In the genomic region with DNA sequence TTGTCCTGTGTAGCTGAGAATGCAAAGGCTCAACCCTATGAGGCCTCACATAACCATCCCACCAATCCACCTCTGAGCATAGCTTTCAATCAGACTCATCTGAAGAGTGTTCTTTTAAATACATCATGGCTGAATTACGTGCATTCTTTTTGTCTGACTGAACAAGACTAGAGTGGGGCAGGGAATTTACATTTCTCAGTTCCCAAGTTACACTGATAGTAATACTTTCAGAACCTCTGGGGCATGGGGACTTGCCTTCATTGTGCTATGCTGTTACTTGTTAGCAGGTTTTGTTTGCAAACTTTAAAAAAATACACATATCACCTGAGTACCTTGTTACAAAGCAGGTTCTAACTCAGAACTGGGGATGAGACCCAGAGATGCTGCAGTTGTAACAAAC, we compare ENCODE assay signal across 29 mouse cellular contexts. TPM values are rescaled to one million over a fixed set of nuclear protein-coding genes. Genes with fewer than 3 reads are reported as not detected.
DNase-seq lines count a peak whose midpoint lies in the region; TF ChIP-seq lines count a peak whose summit lies in the region.
"Had no signal": no experiment of that assay in that cellular context is flagged by ENCODE, and none has a peak within 500 bp of the region (broad histone marks: within the 10 kb centered on the region; RNA-seq: fewer than 3 reads in every experiment).

No protein-coding gene starts in this region.

- H3K36me3 ChIP-seq in CH12.LX (replicated peaks in 1 of 2; ENCODE audit: control insufficient read depth in 1 of 2, insufficient read depth in 1 of 2, low read length in 1 of 2): peaks cover 0 to 21% of the 10 kb centered on the region in 2 experiments
- H3K36me3 ChIP-seq in splenic B cell, adult 2 months (ENCODE audit: control insufficient read depth, insufficient read depth, low read length, poor library complexity, severe bottlenecking): no peaks in the 10 kb centered on the region
- no peaks in the 10 kb centered on the region for H3K36me3 ChIP-seq in thymus, adult 2 months (ENCODE audit: control insufficient read depth, insufficient read depth, low read length)
- H3K36me3 ChIP-seq: G1E had no signal

- H3K9ac ChIP-seq in CH12.LX (ENCODE audit: insufficient read depth, low read depth): peak overlapping the region; percentile 80

- TF ChIP-seq POLR2A in CH12.LX (IDR thresholded peaks at IDR 0.05; ENCODE audit: low read depth, low read length): no peak
- TF ChIP-seq POLR2A in thymus, adult 2 months (IDR thresholded peaks at IDR 0.05; ENCODE audit: control insufficient read depth, extremely low read depth, insufficient read depth, low read length, poor library complexity): no peak

- H3K4me1 ChIP-seq in CH12.LX (ENCODE audit: control insufficient read depth in 1 of 2, insufficient read depth in 2 of 2): peaks cover 3 to 43% of the 10 kb centered on the region in 2 experiments
- 0 out of 2 replicates have a peak, but pooled peaks cover 4% of the 10 kb centered on the region for H3K4me1 ChIP-seq in thymus, adult 2 months (replicated peaks; ENCODE audit: control insufficient read depth, insufficient read depth, low read length)

- in situ Hi-C loops in CH12.LX (cut with MboI; ENCODE audit: low pct_ligation_motif_present, low pct_unique_long_range_greater_than_20kb, low sequenced_read_pairs): loop anchor here (10.0 kb wide), 1 partner anchor 77 kb away; no protein-coding TSS in a partner anchor

- DNase-seq in A20 (ENCODE audit: low read depth, low spot score): peak; percentile 4
- DNase-seq in B cell, adult 2 months: peak; percentile 4 to 8
- DNase-seq in CH12.LX (ENCODE audit: extremely low read depth): peak; percentile 68
- DNase-seq in splenic B cell, adult 2 months (ENCODE audit: low read depth, low spot score): peak; percentile 52
- DNase-seq in frontal cortex, postnatal 14 days (ENCODE audit: low spot score in 2 of 2): no peak
- no peak for DNase-seq in heart, postnatal 25 days (ENCODE audit: low spot score)
- no peak for DNase-seq in thymus, postnatal 4 days
- no peak for DNase-seq in thymus, adult 2 months
- DNase-seq: adrenal gland, adult 2 months; adrenal gland, adult 8-10 months; adrenal gland, postnatal 10 days; adrenal gland, postnatal 14 days; adrenal gland, postnatal 25 days; adrenal gland, postnatal 36 days; cerebellum, adult 11 months; cerebellum, adult 11-12 months; cerebellum, adult 18-20 months; cerebellum, adult 2 months; cerebellum, adult 8-10 months had no signal

- peak overlapping the region; percentile 66 for H3K4me2 ChIP-seq in CH12.LX (ENCODE audit: insufficient read depth, low read depth, poor library complexity, severe bottlenecking)

- intact Hi-C loops in heart, postnatal 25 days (cut with DNase I): no loop called here

- TF ChIP-seq RAD21 in CH12.LX (IDR thresholded peaks at IDR 0.05; ENCODE audit: low read depth, low read length): no peak; the same call in 1 of the 2 replicates

- no peak for TF ChIP-seq CTCF in CH12.LX (conservative IDR thresholded peaks at IDR 0.05 in 1 of 2, IDR thresholded peaks at IDR 0.05 in 1 of 2; ENCODE audit: low read depth in 2 of 2, low read length in 2 of 2)
- no peak for TF ChIP-seq CTCF in thymus, adult 2 months (IDR thresholded peaks at IDR 0.05; ENCODE audit: borderline replicate concordance, control insufficient read depth, extremely low read depth, insufficient read depth, low read length, poor library complexity)

- dilution Hi-C loops in CH12.LX (cut with MboI; ENCODE audit: extremely low pct_ligation_motif_present, extremely low pct_unique_long_range_greater_than_20kb, low sequenced_read_pairs): no loop called here

- H3K9me3 ChIP-seq in CH12.LX (replicated peaks; ENCODE audit: low read length): no peaks in the 10 kb centered on the region
- H3K9me3 ChIP-seq: G1E had no signal

- no peaks in the 10 kb centered on the region for H3K79me2 ChIP-seq in CH12.LX (replicated peaks; ENCODE audit: control insufficient read depth, extremely low read depth, insufficient read depth, poor library complexity, severe bottlenecking)

- H3K27me3 ChIP-seq in CH12.LX (replicated peaks): no peaks in the 10 kb centered on the region
- no peaks in the 10 kb centered on the region for H3K27me3 ChIP-seq in splenic B cell, adult 2 months (ENCODE audit: control insufficient read depth, insufficient read depth, low read length, poor library complexity, severe bottlenecking)
- no peaks in the 10 kb centered on the region for H3K27me3 ChIP-seq in thymus, adult 2 months (ENCODE audit: control insufficient read depth, insufficient read depth, low read length)
- H3K27me3 ChIP-seq: Patski had no signal

- H3K27ac ChIP-seq in CH12.LX (ENCODE audit: insufficient read depth, low read depth): peak overlapping the region; percentile 79
- no peak overlapping the region for H3K27ac ChIP-seq in thymus, adult 2 months (ENCODE audit: control insufficient read depth, insufficient read depth, low read length)

- 83% methylated on average over 1 of the region's 1 CpGs for WGBS in thymus, adult 2 months

- H3K4me3 ChIP-seq in CH12.LX (replicated peaks in 1 of 3; ENCODE audit: low read depth in 2 of 3, low read length in 2 of 3, poor library complexity in 1 of 3): peak overlapping the region in 2 of 3 experiments; percentile 18 to 52
- H3K4me3 ChIP-seq in thymus, adult 2 months (ENCODE audit: control insufficient read depth, insufficient read depth, low read length): no peak overlapping the region

- peak; percentile 95 for TF ChIP-seq EP300 in CH12.LX (IDR thresholded peaks at IDR 0.05; ENCODE audit: low read length)

TF ChIP-seq in CH12.LX, 34 proteins besides CTCF, POLR2A, EP300 and RAD21:
- TF ChIP-seq CHD2 (IDR thresholded peaks at IDR 0.05; ENCODE audit: low read length): peak; percentile 72; the same call in 1 of the 2 replicates
- TF ChIP-seq JUN (IDR thresholded peaks at IDR 0.05; ENCODE audit: insufficient read depth, low read depth, low read length): peak; percentile 18; the same call in 1 of the 2 replicates
- TF ChIP-seq IRF4 (IDR thresholded peaks at IDR 0.05; ENCODE audit: low read depth, low read length): peak; percentile 97
- TF ChIP-seq MAX (IDR thresholded peaks at IDR 0.05; ENCODE audit: low read length): no peak
- TF ChIP-seq JUND (conservative IDR thresholded peaks at IDR 0.05; ENCODE audit: low read depth, low read length): 0 out of 2 replicates have a peak, but pooled peaks have one; percentile 11
- peak; percentile 57; the same call in 1 of the 2 replicates for TF ChIP-seq ETS1 (conservative IDR thresholded peaks at IDR 0.05; ENCODE audit: low read depth, low read length)
- 0 out of 2 replicates have a peak, but pooled peaks have one; percentile 32 for TF ChIP-seq TBP (conservative IDR thresholded peaks at IDR 0.05; ENCODE audit: low read depth, low read length)
- no peak for TF ChIP-seq USF1 (IDR thresholded peaks at IDR 0.05; ENCODE audit: low read depth, low read length)
- no peak for TF ChIP-seq USF2 (conservative IDR thresholded peaks at IDR 0.05; ENCODE audit: low read depth, low read length)
- TF ChIP-seq ZNF384 (IDR thresholded peaks at IDR 0.05; ENCODE audit: low read depth, low read length): peak; percentile 49; the same call in 1 of the 2 replicates
- TF ChIP-seq SIN3A (IDR thresholded peaks at IDR 0.05; ENCODE audit: low read length): 0 out of 2 replicates have a peak, but pooled peaks have one; percentile 38
- TF ChIP-seq BHLHE40 (IDR thresholded peaks at IDR 0.05; ENCODE audit: low read depth, low read length): peak; percentile 15; the same call in 1 of the 2 replicates
TF ChIP-seq in CH12.LX: peak in this region for 9.

RNA-seq across cellular contexts. Expression of a gene that starts 0.5 kb away (rescaled TPM):
- 43.9 and 49.5 TPM in 2 replicates for total RNA-seq in CH12.LX (2012; rRNA removed)
- total RNA-seq in CH12.LX (2014; rRNA removed): 116 and 125 TPM in 2 replicates
- polyA plus RNA-seq in CH12.LX (2012; ENCODE audit: insufficient read length, low read depth): 45.9 and 58.6 TPM in 2 replicates
- not detected for total RNA-seq in heart, postnatal 25 days (2021)
- 0.11 and 0.84 TPM in 2 replicates for polyA plus RNA-seq in thymus, adult 2 months (2012; rRNA removed)
- total RNA-seq: ES-E14, MEL had no signal
- polyA plus RNA-seq: activated CD4-positive, CD25-positive, alpha-beta regulatory T cell, adult 4 months; adrenal gland, adult 2 months; brain, embryonic 14.5 days; C2C12; CD4-positive, CD25-positive, alpha-beta regulatory T cell, adult 4 months; cerebellum, adult 2 months; G1E; Patski had no signal

RNA-seq across cellular contexts. Expression of a gene that starts 5.4 kb away (rescaled TPM):
- not detected in 2 replicates for total RNA-seq in CH12.LX (2012; rRNA removed)
- total RNA-seq in CH12.LX (2014; rRNA removed): not detected in 2 replicates
- not detected in 2 replicates for polyA plus RNA-seq in CH12.LX (2012; ENCODE audit: insufficient read length, low read depth)
- total RNA-seq in heart, postnatal 25 days (2021): not detected
- not detected in 2 replicates for polyA plus RNA-seq in thymus, adult 2 months (2012; rRNA removed)
- total RNA-seq: adrenal gland, adult 18-20 months; adrenal gland, adult 2 months; adrenal gland, adult 8-10 months; adrenal gland, postnatal 10 days; adrenal gland, postnatal 14 days; adrenal gland, postnatal 25 days; adrenal gland, postnatal 36 days; adrenal gland, postnatal 4 days; ES-E14; G1E; MEL had no signal
- polyA plus RNA-seq: activated CD4-positive, CD25-positive, alpha-beta regulatory T cell, adult 4 months; adrenal gland, adult 2 months; brain, embryonic 14.5 days; C2C12; CD4-positive, CD25-positive, alpha-beta regulatory T cell, adult 4 months; cerebellum, adult 2 months; G1E; Patski had no signal

RNA-seq across cellular contexts. Expression of a gene that starts 31.1 kb away (rescaled TPM):
- total RNA-seq in CH12.LX (2012; rRNA removed) (2.6 and 2.7 TPM in 2 replicates), CH12.LX (2014; rRNA removed) (8.1 and 14.1 TPM in 2 replicates)
- 5.1 and 5.2 TPM in 2 replicates for polyA plus RNA-seq in CH12.LX (2012; ENCODE audit: insufficient read length, low read depth)
- not detected for total RNA-seq in heart, postnatal 25 days (2021)
- polyA plus RNA-seq in thymus, adult 2 months (2012; rRNA removed): not detected in 2 replicates
- total RNA-seq: adrenal gland, postnatal 10 days; adrenal gland, postnatal 14 days; adrenal gland, postnatal 4 days; ES-E14; G1E; MEL had no signal
- polyA plus RNA-seq: activated CD4-positive, CD25-positive, alpha-beta regulatory T cell, adult 4 months; adrenal gland, adult 2 months; brain, embryonic 14.5 days; C2C12; CD4-positive, CD25-positive, alpha-beta regulatory T cell, adult 4 months; cerebellum, adult 2 months; G1E; Patski had no signal

RNA-seq across cellular contexts. Expression of a gene that starts 50.8 kb away (rescaled TPM):
- total RNA-seq in CH12.LX (2012; rRNA removed): 0.34 and 0.59 TPM in 2 replicates
- 0.63 and 0.70 TPM in 2 replicates for total RNA-seq in CH12.LX (2014; rRNA removed)
- 0.51 and 0.91 TPM in 2 replicates for polyA plus RNA-seq in CH12.LX (2012; ENCODE audit: insufficient read length, low read depth)
- total RNA-seq in heart, postnatal 25 days (2021): not detected
- 0.59 and 0.80 TPM in 2 replicates for polyA plus RNA-seq in thymus, adult 2 months (2012; rRNA removed)
- total RNA-seq: adrenal gland, adult 18-20 months; adrenal gland, adult 2 months; adrenal gland, adult 8-10 months; adrenal gland, postnatal 14 days; adrenal gland, postnatal 25 days; adrenal gland, postnatal 36 days; ES-E14; G1E had no signal
- polyA plus RNA-seq: activated CD4-positive, CD25-positive, alpha-beta regulatory T cell, adult 4 months; adrenal gland, adult 2 months; brain, embryonic 14.5 days; C2C12; CD4-positive, CD25-positive, alpha-beta regulatory T cell, adult 4 months; cerebellum, adult 2 months; G1E had no signal

RNA-seq across cellular contexts. Expression of a gene that starts 55.9 kb away (rescaled TPM):
- total RNA-seq in CH12.LX (2012; rRNA removed): 0.08 and 0.21 TPM in 2 replicates
- total RNA-seq in CH12.LX (2014; rRNA removed): 0.20 and 0.28 TPM in 2 replicates
- 0.24 and 0.26 TPM in 2 replicates for polyA plus RNA-seq in CH12.LX (2012; ENCODE audit: insufficient read length, low read depth)
- not detected for total RNA-seq in heart, postnatal 25 days (2021)
- 0.08 and 0.18 TPM in 2 replicates for polyA plus RNA-seq in thymus, adult 2 months (2012; rRNA removed)
- total RNA-seq: adrenal gland, adult 18-20 months; adrenal gland, adult 2 months; adrenal gland, adult 8-10 months; adrenal gland, postnatal 10 days; adrenal gland, postnatal 14 days; adrenal gland, postnatal 25 days; adrenal gland, postnatal 36 days; adrenal gland, postnatal 4 days; ES-E14; G1E; MEL had no signal
- polyA plus RNA-seq: activated CD4-positive, CD25-positive, alpha-beta regulatory T cell, adult 4 months; adrenal gland, adult 2 months; brain, embryonic 14.5 days; C2C12; CD4-positive, CD25-positive, alpha-beta regulatory T cell, adult 4 months; cerebellum, adult 2 months; G1E had no signal

Comparison
In these comparisons a context has a peak if more than half of its experiments do, and no peak if none do; other contexts are left out.
1. DNase-seq: peak in A20 (single experiment), B cell, adult 2 months (2 of 2), CH12.LX (single experiment) and splenic B cell, adult 2 months (single experiment); none in frontal cortex, postnatal 14 days (0 of 2), heart, postnatal 25 days (single experiment), thymus, postnatal 4 days (single experiment) and thymus, adult 2 months (single experiment).
2. RNA of a gene that starts 0.5 kb away (total RNA-seq): 43.9 to 125 TPM in CH12.LX; not detected in heart, postnatal 25 days; every median in the first group is over 10 times any median in the second.